Mouse (Mus musculus) stomach, embryonic 16.5 days (tissue): ENCODE measurements around the gene Atp1b3. TPM values are rescaled to one million over a fixed set of nuclear protein-coding genes. Genes with fewer than 3 reads are reported as not detected.
A peak's percentile ranks its signal among the peaks of the same experiment; 100 is the strongest.
"Not testable (repeated sequence)": the region's sequence is repeated elsewhere in the genome, so short reads cannot be mapped to it uniquely, and the experiment has no call there.

Experiments used
- ATAC-seq: fragments of 200-750 bp; cut with Nextera tagmentation; 2 replicates; pipeline ENCODE4 v1.8.0; 2017; ENCODE audit warnings: moderate number of reproducible peaks, moderate TSS enrichment; ENCODE audit not compliant: insufficient read depth, low FRiP score
- H3K27ac ChIP-seq: fragments of 300-500 bp; sonication (generic); 2 replicates; pipeline ENCODE4 v1.5.1; 2014; ENCODE audit warnings: low read length
- H3K27me3 ChIP-seq: fragments of 300-500 bp; sonication (generic); 2 replicates; pipeline ENCODE4 v1.6.1; 2014; ENCODE audit warnings: low read length, control low read depth, mixed read lengths; ENCODE audit not compliant: control insufficient read depth, insufficient read depth
- H3K36me3 ChIP-seq: fragments of 300-500 bp; sonication (generic); 2 replicates; pipeline ENCODE4 v1.6.1; 2014; ENCODE audit warnings: low read length; ENCODE audit not compliant: control insufficient read depth, insufficient read depth
- H3K4me1 ChIP-seq: fragments of 300-500 bp; sonication (generic); 2 replicates; pipeline ENCODE4 v1.6.1; 2014; ENCODE audit warnings: low read length, control low read depth, mixed read lengths; ENCODE audit not compliant: control insufficient read depth, insufficient read depth
- H3K4me2 ChIP-seq: fragments of 300-500 bp; sonication (generic); 2 replicates; pipeline ENCODE4 v1.6.1; 2014; ENCODE audit warnings: low read depth, low read length, mixed read lengths
- H3K4me3 ChIP-seq: fragments of 300-500 bp; sonication (generic); replicated peaks from 2 replicates; pipeline ENCODE4 v1.5.1; 2014; ENCODE audit warnings: mild to moderate bottlenecking, low read length
- H3K9ac ChIP-seq: fragments of 300-500 bp; sonication (generic); 2 replicates; pipeline ENCODE4 v1.6.1; 2014; ENCODE audit warnings: low read length
- H3K9me3 ChIP-seq: fragments of 300-500 bp; sonication (generic); replicated peaks from 2 replicates; pipeline ENCODE4 v1.6.1; 2016; ENCODE audit warnings: low read length, control low read depth; ENCODE audit not compliant: control insufficient read depth
- WGBS: fragments of 180-500 bp; shearing (Covaris S2); extraction: QIAGEN DNeasy Blood & Tissue Kit; methylation state at CpG from one replicate; pipeline ENCODE4 v1.1.7; 2014; 5-methylcytosine and 5-hydroxymethylcytosine counted together
- polyA plus RNA-seq: library from polyadenylated mRNA; unstranded; fragments of >200 nt; fragmentation: Nextera tagmentation; extraction: Ambion mirVana; gene quantifications from 2 replicates; pipeline ENCODE4 v1.2.1, GENCODE M21; 2015

Gene Atp1b3
- polyA plus RNA-seq, result 165 and 167 TPM in 2 replicates

DNA sequence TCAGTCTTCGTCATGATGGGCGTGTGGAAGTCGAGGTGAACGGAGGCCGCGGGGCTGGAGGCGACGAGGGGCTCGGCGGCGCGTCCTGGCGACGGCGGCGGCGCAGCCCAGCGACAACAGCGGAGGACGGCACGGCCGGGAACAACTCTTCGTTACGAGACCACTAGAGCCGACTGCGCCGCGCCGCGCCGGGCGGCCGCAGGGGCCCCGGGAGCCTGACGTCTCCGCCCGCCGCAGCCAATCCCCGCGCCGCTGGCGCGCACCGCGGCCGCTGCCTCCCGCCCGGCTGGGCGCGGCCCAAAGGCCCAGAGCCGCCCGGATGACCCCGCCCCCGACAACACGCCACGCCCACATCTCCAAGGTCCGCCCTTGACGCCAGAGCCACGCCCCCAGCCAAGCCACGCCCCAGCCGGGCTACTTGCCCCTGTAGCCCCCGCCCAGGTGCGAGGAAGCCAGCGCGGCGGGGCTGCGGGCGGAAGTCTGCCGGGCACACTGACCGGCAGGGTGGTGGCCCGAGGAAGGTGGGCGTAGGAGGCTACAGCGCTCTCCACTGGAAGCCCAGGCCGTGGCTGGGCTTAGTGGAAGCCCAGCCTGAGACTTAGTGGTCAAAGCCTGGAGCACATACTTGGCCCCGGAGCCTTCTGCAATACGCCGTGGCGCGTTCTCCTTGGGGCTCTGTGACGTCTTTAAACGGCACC is at the start of gene Atp1b3:
Atp1b3 (minus strand) TSS at position 302 of the 698 bp plus-strand sequence.
- H3K36me3 ChIP-seq, result no peaks in the 10 kb centered on the region
- peak within 1 kb of the TSS; percentile 87 for H3K4me3 ChIP-seq
- peaks cover 21% of the 10 kb centered on the region for H3K4me1 ChIP-seq
- H3K9me3 ChIP-seq, result no peaks in the 10 kb centered on the region; the same call in 1 of the 2 replicates
- peak within 1 kb of the TSS; percentile 96 for H3K27ac ChIP-seq
- H3K4me2 ChIP-seq, result peak within 1 kb of the TSS; percentile 87
- ATAC-seq, result peak; percentile 99
- no peaks in the 10 kb centered on the region for H3K27me3 ChIP-seq
- under 1% methylated on average over 65 of the region's 81 CpGs for WGBS
- peak within 1 kb of the TSS; percentile 85 for H3K9ac ChIP-seq

- no peaks in the 10 kb centered on the region for H3K9me3 ChIP-seq
- H3K27ac ChIP-seq, result peak overlapping the region; percentile 11; the same call in 1 of the 2 replicates
- H3K27me3 ChIP-seq, result no peaks in the 10 kb centered on the region
- no peak overlapping the region for H3K9ac ChIP-seq
- no peaks in the 10 kb centered on the region for H3K36me3 ChIP-seq
- no peak overlapping the region for H3K4me2 ChIP-seq
- 66% methylated on average over 9 of the region's 9 CpGs for WGBS
- ATAC-seq, result no peak
- peaks cover 14% of the 10 kb centered on the region for H3K4me1 ChIP-seq
- H3K4me3 ChIP-seq, result no peak overlapping the region
Measured at GRCm38 (mm10) chr9:96412821-96413405, 48.7 kb upstream of the Atp1b3 start.

DNA sequence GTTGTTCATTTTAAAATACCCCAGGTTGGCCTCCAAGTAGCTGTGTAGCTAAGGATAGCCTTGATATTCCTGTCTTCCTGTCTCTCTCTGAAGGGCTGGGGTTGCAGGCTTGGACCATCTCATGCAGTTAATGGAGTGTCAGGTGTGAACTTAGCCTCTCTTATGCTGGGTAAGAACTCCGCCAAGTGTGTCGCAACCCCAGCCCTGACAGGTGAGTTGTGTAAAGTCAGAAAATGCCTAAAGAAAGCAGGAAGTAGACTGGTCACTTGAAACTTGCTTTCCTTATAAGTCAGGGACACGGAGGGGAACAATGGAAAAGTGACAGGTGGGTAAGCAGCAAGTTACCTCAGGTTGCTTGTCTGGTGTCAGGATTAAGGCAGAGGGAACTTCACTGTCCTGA is 40.1 kb upstream of the Atp1b3 start:
- ATAC-seq, result 0 out of 2 replicates have a peak, but pooled peaks have one; percentile 56
- Histone ChIP-seq H3K4me2 (no peak overlapping the region), H3K36me3 (no peaks in the 10 kb centered on the region), H3K27ac (peak overlapping the region; percentile 42; the same call in 1 of the 2 replicates), H3K4me1 (no peaks in the 10 kb centered on the region; the same call in 1 of the 2 replicates), H3K27me3 (no peaks in the 10 kb centered on the region), H3K9me3 (no peaks in the 10 kb centered on the region), H3K4me3 (no peak overlapping the region), H3K9ac (no peak overlapping the region)
- 76% methylated on average over 3 of the region's 3 CpGs for WGBS

DNA sequence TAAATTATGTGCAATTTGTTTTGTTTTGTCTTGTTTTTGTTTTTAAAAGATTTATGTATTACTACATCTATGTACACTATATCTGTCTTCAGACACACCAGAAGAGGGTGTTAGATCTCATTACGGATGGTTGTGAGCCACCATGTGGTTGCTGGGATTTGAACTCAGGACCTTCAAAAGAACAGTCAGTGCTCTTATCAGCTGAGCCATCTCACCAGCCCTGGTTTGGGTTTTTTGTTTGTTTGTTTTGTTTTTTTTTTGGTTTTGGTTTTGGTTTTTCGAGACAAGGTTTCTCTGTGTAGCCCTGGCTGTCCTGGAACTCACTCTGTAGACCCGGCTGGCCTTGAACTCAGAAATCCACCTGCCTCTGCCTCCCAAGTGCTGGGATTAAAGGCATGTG is 35.7 kb upstream of the Atp1b3 start:
- not testable (repeated sequence) for H3K9ac ChIP-seq, H3K36me3 ChIP-seq, H3K9me3 ChIP-seq, H3K4me3 ChIP-seq, H3K27ac ChIP-seq, ATAC-seq, H3K27me3 ChIP-seq, H3K4me2 ChIP-seq
- 95% methylated on average over 3 of the region's 3 CpGs for WGBS
- peaks cover 16% of the 10 kb centered on the region for H3K4me1 ChIP-seq

GRCm38 (mm10) chr9:96399425-96399878 is 35.2 kb upstream of the Atp1b3 start:
- Histone ChIP-seq H3K4me1 (peaks cover 16% of the 10 kb centered on the region), H3K9ac (no peak overlapping the region), H3K27me3 (no peaks in the 10 kb centered on the region), H3K36me3 (no peaks in the 10 kb centered on the region), H3K9me3 (no peaks in the 10 kb centered on the region), H3K4me2 (no peak overlapping the region), H3K27ac (peak overlapping the region; percentile 35; the same call in 1 of the 2 replicates), H3K4me3 (no peak overlapping the region)
- WGBS, result 67% methylated on average over 6 of the region's 6 CpGs
- ATAC-seq, result no peak

GRCm38 (mm10) chr9:96398614-96399013 is 34.4 kb upstream of the Atp1b3 start:
- Histone ChIP-seq H3K27ac (peak overlapping the region; percentile 44), H3K4me3 (no peak overlapping the region), H3K9ac (peak overlapping the region; percentile 7; the same call in 1 of the 2 replicates), H3K4me2 (no peak overlapping the region), H3K4me1 (peaks cover 16% of the 10 kb centered on the region), H3K9me3 (no peaks in the 10 kb centered on the region), H3K27me3 (no peaks in the 10 kb centered on the region), H3K36me3 (no peaks in the 10 kb centered on the region)
- ATAC-seq, result no peak
- WGBS, result 23% methylated on average over 4 of the region's 4 CpGs

GRCm38 (mm10) chr9:96398165-96398564 is 33.9 kb upstream of the Atp1b3 start:
- H3K27me3 ChIP-seq, result no peaks in the 10 kb centered on the region
- H3K27ac ChIP-seq, result peak overlapping the region; percentile 44
- peak overlapping the region; percentile 7; the same call in 1 of the 2 replicates for H3K9ac ChIP-seq
- no peaks in the 10 kb centered on the region for H3K36me3 ChIP-seq
- no peak for ATAC-seq
- peaks cover 16% of the 10 kb centered on the region for H3K4me1 ChIP-seq
- H3K4me2 ChIP-seq, result no peak overlapping the region
- no peaks in the 10 kb centered on the region for H3K9me3 ChIP-seq
- no peak overlapping the region for H3K4me3 ChIP-seq
- 47% methylated on average over 8 of the region's 8 CpGs for WGBS

GRCm38 (mm10) chr9:96394910-96395690 is 30.9 kb upstream of the Atp1b3 start:
- no peaks in the 10 kb centered on the region for H3K27me3 ChIP-seq
- no peak for ATAC-seq
- WGBS, result 60% methylated on average over 16 of the region's 16 CpGs

More at GRCm38 (mm10) chr9:96394910-96395690, 30.9 kb upstream of the Atp1b3 start:
- peaks cover 16% of the 10 kb centered on the region for H3K4me1 ChIP-seq
- H3K27ac ChIP-seq, result no peak overlapping the region
- no peak overlapping the region for H3K9ac ChIP-seq
- H3K4me3 ChIP-seq, result no peak overlapping the region
- no peaks in the 10 kb centered on the region for H3K36me3 ChIP-seq
- no peak overlapping the region for H3K4me2 ChIP-seq
- no peaks in the 10 kb centered on the region for H3K9me3 ChIP-seq
